Mouse (Mus musculus): ENCODE results near the gene Nfib. TPM values are rescaled to one million over a fixed set of nuclear protein-coding genes. Genes with fewer than 3 reads are reported as not detected.

The Nfib gene
- polyA plus RNA-seq, 1 experiment from 2014 or later = 113 TPM

DNA sequence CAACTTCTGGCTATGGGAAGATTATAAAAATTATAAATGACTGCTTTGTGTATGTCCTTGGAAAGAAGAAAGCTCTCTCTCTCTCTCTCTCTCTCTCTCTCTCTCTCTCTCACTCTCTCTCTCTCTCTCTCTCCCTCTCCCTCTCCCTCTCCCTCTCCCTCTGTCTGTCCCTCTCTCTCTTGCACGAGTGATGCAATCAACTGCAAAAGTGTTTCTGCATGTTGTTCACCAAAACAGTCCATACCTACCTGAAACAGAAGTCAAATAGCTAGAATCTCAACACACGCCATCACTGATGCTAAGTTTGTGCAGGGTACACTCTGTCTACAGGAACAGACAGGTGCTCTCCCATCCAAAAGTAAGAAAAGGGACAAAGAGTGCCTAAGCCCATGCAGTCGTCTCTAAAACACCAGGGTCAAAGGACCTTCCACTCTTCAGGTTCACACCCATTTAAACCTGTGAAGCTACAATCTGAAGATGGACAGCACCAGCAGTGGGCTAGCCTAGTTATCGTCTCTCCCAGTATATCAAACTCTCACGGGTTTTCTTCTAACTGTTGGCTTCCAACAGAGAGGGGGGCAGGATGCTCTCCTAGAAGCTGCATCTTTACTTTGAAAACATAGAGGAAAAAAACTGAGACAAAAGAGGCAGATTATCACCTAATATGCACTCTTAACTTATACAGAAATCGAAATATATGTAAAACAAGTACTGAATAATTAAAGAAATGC lies 380.0 kb downstream of the Nfib start:
- Histone ChIP-seq H3K4me2 (no peak overlapping the region), H3K4me3 (no peak overlapping the region), H3K9me3 (no peaks in the 10 kb centered on the region), H3K27ac (no peak overlapping the region), H3K36me3 (peaks cover 49% of the 10 kb centered on the region), H3K27me3 (no peaks in the 10 kb centered on the region), H3K9ac (no peak overlapping the region), H3K4me1 (no peaks in the 10 kb centered on the region)
- WGBS = 73% methylated on average over 6 of the region's 6 CpGs
- no peak for ATAC-seq (ENCODE audit: insufficient number of reproducible peaks, low FRiP score, low TSS enrichment, low read depth)

DNA sequence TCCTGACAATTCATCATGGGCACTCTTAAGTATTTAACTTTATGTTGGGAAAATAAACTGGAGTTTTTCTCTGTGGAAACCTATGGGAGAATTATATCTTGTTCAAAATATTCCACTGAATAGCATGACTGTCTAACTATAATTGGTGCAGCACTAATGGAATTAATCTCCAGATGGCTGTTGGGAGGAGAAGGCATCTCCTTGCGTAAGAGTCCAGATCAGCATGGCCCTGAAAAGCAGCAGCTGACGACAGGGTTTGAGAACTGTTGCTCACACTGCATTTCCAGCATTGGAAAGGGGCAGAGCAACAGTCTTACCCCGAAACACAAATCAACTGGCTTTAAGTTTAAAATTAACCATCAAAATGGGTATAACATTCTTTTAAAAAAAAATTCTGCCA lies 380.6 kb downstream of the Nfib start:
- WGBS = 80% methylated on average over 3 of the region's 3 CpGs
- H3K4me3 ChIP-seq = no peak overlapping the region
- H3K9me3 ChIP-seq = no peaks in the 10 kb centered on the region
- H3K27me3 ChIP-seq = no peaks in the 10 kb centered on the region
- H3K4me1 ChIP-seq = 0 out of 2 replicates have a peak, but pooled peaks cover 3% of the 10 kb centered on the region
- no peak overlapping the region for H3K27ac ChIP-seq
- H3K4me2 ChIP-seq = no peak overlapping the region
- H3K9ac ChIP-seq = no peak overlapping the region
- ATAC-seq (ENCODE audit: insufficient number of reproducible peaks, low FRiP score, low TSS enrichment, low read depth) = no peak
- H3K36me3 ChIP-seq = peaks cover 46% of the 10 kb centered on the region

DNA sequence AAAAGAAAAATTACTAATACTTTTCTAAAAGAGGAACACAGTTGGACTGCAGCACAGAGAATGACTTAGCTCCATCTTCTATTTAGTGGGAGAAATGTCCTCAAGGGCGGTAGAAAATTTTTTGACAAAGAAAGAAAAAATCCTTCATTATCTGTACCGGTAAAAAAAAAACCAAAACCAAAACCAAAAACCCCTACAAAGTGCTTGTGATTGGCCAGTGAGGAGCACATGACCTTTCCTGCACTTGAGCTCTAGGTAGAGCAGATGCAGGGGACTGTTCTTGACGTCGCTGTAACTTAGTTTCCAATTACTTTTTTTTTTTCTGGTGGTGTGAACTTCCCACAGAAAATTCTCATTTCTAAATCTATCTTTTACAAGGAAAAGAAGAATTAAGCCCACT lies 384.5 kb downstream of the Nfib start:
- Histone ChIP-seq H3K4me1 (0 out of 2 replicates have a peak, but pooled peaks cover 8% of the 10 kb centered on the region), H3K9me3 (no peaks in the 10 kb centered on the region), H3K4me3 (no peak overlapping the region), H3K4me2 (no peak overlapping the region), H3K27me3 (no peaks in the 10 kb centered on the region), H3K27ac (no peak overlapping the region), H3K9ac (no peak overlapping the region), H3K36me3 (peaks cover 47% of the 10 kb centered on the region)
- 69% methylated on average over 4 of the region's 4 CpGs for WGBS
- no peak for ATAC-seq (ENCODE audit: insufficient number of reproducible peaks, low FRiP score, low TSS enrichment, low read depth)

- no peak for ATAC-seq (ENCODE audit: insufficient number of reproducible peaks, low FRiP score, low TSS enrichment, low read depth)
- no peaks in the 10 kb centered on the region for H3K9me3 ChIP-seq
- H3K36me3 ChIP-seq = peaks cover 41% of the 10 kb centered on the region
- H3K9ac ChIP-seq = no peak overlapping the region
- H3K4me1 ChIP-seq = 0 out of 2 replicates have a peak, but pooled peaks cover 8% of the 10 kb centered on the region
- no peaks in the 10 kb centered on the region for H3K27me3 ChIP-seq
- H3K4me3 ChIP-seq = no peak overlapping the region
- no peak overlapping the region for H3K27ac ChIP-seq
- no peak overlapping the region for H3K4me2 ChIP-seq
- WGBS = 53% methylated on average over 7 of the region's 7 CpGs
Measured at GRCm38 (mm10) chr4:82319388-82319787, 386.2 kb downstream of the Nfib start.

DNA sequence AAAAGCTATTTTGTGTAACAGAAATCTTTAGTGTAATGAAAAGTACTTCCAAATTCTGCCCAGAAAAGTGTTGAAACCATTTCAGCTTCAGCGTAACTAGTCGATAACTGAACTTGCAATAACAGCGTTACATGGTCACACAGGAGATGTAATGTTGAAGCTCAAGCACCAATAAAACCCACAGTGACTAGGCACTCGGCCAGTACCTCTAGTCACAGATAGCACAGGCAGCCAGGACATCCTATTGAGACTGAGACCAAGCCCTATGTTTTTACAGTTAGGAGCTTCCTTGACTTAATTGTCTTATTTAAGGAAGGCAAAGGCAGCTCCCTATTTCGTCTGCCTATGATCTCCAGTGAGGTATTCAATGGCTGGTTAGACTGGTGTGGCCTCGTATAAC lies 389.4 kb downstream of the Nfib start:
- no peak for ATAC-seq (ENCODE audit: insufficient number of reproducible peaks, low FRiP score, low TSS enrichment, low read depth)

GRCm38 (mm10) chr4:82315710-82316109 lies 389.8 kb downstream of the Nfib start:
- Histone ChIP-seq H3K36me3 (peaks cover 13% of the 10 kb centered on the region; the same call in 1 of the 2 replicates), H3K27ac (peak overlapping the region; percentile 47; the same call in 1 of the 2 replicates), H3K4me2 (no peak overlapping the region), H3K4me1 (peaks cover 20% of the 10 kb centered on the region), H3K9me3 (no peaks in the 10 kb centered on the region), H3K4me3 (no peak overlapping the region), H3K9ac (no peak overlapping the region), H3K27me3 (no peaks in the 10 kb centered on the region)
- WGBS = 72% methylated on average over 2 of the region's 2 CpGs
- ATAC-seq (ENCODE audit: insufficient number of reproducible peaks, low FRiP score, low TSS enrichment, low read depth) = no peak

More for the DNA sequence above, 389.4 kb downstream of the Nfib start:
- Histone ChIP-seq H3K27ac (peak overlapping the region; percentile 43), H3K4me1 (peaks cover 15% of the 10 kb centered on the region), H3K4me3 (no peak overlapping the region), H3K4me2 (no peak overlapping the region), H3K9me3 (no peaks in the 10 kb centered on the region), H3K27me3 (no peaks in the 10 kb centered on the region), H3K9ac (no peak overlapping the region), H3K36me3 (peaks cover 13% of the 10 kb centered on the region; the same call in 1 of the 2 replicates)
- WGBS = 49% methylated on average over 6 of the region's 6 CpGs

- Histone ChIP-seq H3K9me3 (no peaks in the 10 kb centered on the region), H3K4me3 (no peak overlapping the region), H3K27me3 (no peaks in the 10 kb centered on the region), H3K4me2 (no peak overlapping the region), H3K9ac (no peak overlapping the region), H3K4me1 (peaks cover 24% of the 10 kb centered on the region), H3K27ac (peak overlapping the region; percentile 77), H3K36me3 (peaks cover 14% of the 10 kb centered on the region)
- peak; percentile 60; the same call in 1 of the 2 replicates for ATAC-seq (ENCODE audit: insufficient number of reproducible peaks, low FRiP score, low TSS enrichment, low read depth)
- WGBS = 23% methylated on average over 11 of the region's 11 CpGs
Measured at GRCm38 (mm10) chr4:82310924-82311734, 394.4 kb downstream of the Nfib start.

DNA sequence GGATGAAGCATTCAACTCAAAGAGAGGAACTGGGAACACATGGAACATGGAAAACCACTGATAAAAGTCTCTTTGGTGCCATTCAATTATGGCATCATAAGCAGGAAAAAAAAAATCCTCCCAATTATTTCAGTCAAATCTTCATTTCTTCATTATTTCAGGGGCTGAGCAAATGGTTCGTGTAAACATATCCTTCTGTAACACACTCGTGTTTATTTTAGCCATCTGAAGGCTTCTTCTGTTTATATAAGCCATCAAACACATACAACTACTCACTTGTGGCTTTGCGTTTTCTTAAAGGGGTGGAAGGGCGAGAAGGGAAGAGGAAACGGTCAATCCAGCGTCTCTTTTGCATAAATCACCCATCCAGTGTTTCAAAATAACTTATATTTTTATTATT lies 399.5 kb downstream of the Nfib start:
- H3K27ac ChIP-seq = peak overlapping the region; percentile 93
- WGBS = 51% methylated on average over 6 of the region's 6 CpGs
- no peaks in the 10 kb centered on the region for H3K27me3 ChIP-seq
- no peak overlapping the region for H3K4me3 ChIP-seq
- no peak overlapping the region for H3K4me2 ChIP-seq
- H3K36me3 ChIP-seq = peaks cover 16% of the 10 kb centered on the region
- peaks cover 38% of the 10 kb centered on the region for H3K4me1 ChIP-seq
- no peak overlapping the region for H3K9ac ChIP-seq
- no peak for ATAC-seq (ENCODE audit: insufficient number of reproducible peaks, low FRiP score, low TSS enrichment, low read depth)
- no peaks in the 10 kb centered on the region for H3K9me3 ChIP-seq

GRCm38 (mm10) chr4:82304148-82304871 lies 401.2 kb downstream of the Nfib start:
- peaks cover 16% of the 10 kb centered on the region for H3K36me3 ChIP-seq
- H3K4me2 ChIP-seq = peak overlapping the region; percentile 29
- H3K9ac ChIP-seq = no peak overlapping the region
- H3K4me1 ChIP-seq = peaks cover 34% of the 10 kb centered on the region
- H3K9me3 ChIP-seq = no peaks in the 10 kb centered on the region
- H3K27me3 ChIP-seq = no peaks in the 10 kb centered on the region
- peak overlapping the region; percentile 93 for H3K27ac ChIP-seq
- H3K4me3 ChIP-seq = no peak overlapping the region
- WGBS = 10% methylated on average over 17 of the region's 17 CpGs
- peak; percentile 61 for ATAC-seq (ENCODE audit: insufficient number of reproducible peaks, low FRiP score, low TSS enrichment, low read depth)

DNA sequence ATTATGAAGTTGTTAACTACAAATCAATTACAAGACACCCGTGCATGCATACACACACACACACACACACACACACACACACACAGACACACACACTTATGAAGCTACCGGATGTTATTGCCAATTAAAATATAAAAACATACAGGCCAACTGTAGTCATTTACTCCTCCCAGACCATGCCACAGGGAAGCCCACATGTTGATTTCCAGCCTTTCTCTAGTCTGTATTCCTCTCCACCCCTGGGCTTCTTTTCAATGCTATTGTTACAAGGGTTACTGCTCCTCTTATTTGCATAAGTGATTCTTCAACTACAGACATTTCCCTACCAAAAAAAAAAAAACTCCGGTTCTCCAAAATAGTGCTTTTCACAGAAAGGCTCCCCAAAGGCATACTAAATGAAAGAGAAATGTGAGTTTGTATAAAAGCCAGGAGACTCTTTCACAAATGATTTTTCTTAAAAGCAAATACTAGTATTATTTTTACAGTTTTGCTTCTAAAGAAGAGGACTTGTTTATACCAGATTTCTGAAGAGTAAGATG lies 402.1 kb downstream of the Nfib start:
- H3K4me1 ChIP-seq = peaks cover 34% of the 10 kb centered on the region
- 49% methylated on average over 3 of the region's 3 CpGs for WGBS
- no peak for ATAC-seq (ENCODE audit: insufficient number of reproducible peaks, low FRiP score, low TSS enrichment, low read depth)

GRCm38 (mm10) chr4:82302901-82303300 lies 402.6 kb downstream of the Nfib start:
- 64% methylated on average over 6 of the region's 6 CpGs for WGBS
- no peaks in the 10 kb centered on the region for H3K27me3 ChIP-seq
- no peak overlapping the region for H3K9ac ChIP-seq
- no peak for ATAC-seq (ENCODE audit: insufficient number of reproducible peaks, low FRiP score, low TSS enrichment, low read depth)
- H3K9me3 ChIP-seq = no peaks in the 10 kb centered on the region
- H3K36me3 ChIP-seq = peaks cover 12% of the 10 kb centered on the region
- no peak overlapping the region for H3K27ac ChIP-seq
- H3K4me2 ChIP-seq = no peak overlapping the region
- H3K4me1 ChIP-seq = peaks cover 34% of the 10 kb centered on the region
- no peak overlapping the region for H3K4me3 ChIP-seq

More for the DNA sequence above, 402.1 kb downstream of the Nfib start:
- Histone ChIP-seq H3K9ac (no peak overlapping the region), H3K9me3 (no peaks in the 10 kb centered on the region), H3K4me3 (no peak overlapping the region), H3K27me3 (no peaks in the 10 kb centered on the region), H3K36me3 (peaks cover 16% of the 10 kb centered on the region), H3K27ac (peak overlapping the region; percentile 93), H3K4me2 (no peak overlapping the region)

Measured in limb, embryonic 15.5 days (tissue).